Mouse (Mus musculus): ENCODE measurements around the gene Btbd17. TPM values are rescaled to one million over a fixed set of nuclear protein-coding genes. Genes with fewer than 3 reads are reported as not detected.

Btbd17 gene
- polyA plus RNA-seq, 1 experiment: 0.54 TPM

GRCm38 (mm10) chr11:114792931-114793494 lies 2.7 kb downstream of the Btbd17 start:
- DNase-seq: no peak
- 49% methylated on average over 5 of the region's 5 CpGs for WGBS
- H3K4me3 ChIP-seq (replicated peaks; ENCODE audit: extremely low read depth, low read depth, low read length): no peak overlapping the region
- H3K4me1 ChIP-seq (ENCODE audit: control insufficient read depth, insufficient read depth, low read length): 0 out of 2 replicates have a peak, but pooled peaks cover 3% of the 10 kb centered on the region
- TF ChIP-seq POLR2A (IDR thresholded peaks at IDR 0.05; ENCODE audit: borderline replicate concordance, extremely low read depth, low read depth, low read length) (no peak), CTCF (IDR thresholded peaks at IDR 0.05; ENCODE audit: insufficient read depth, low read length) (no peak)

- H3K4me3 ChIP-seq (replicated peaks; ENCODE audit: extremely low read depth, low read depth, low read length): no peak overlapping the region
- WGBS: under 1% methylated on average over 51 of the region's 59 CpGs
- H3K4me1 ChIP-seq (ENCODE audit: control insufficient read depth, insufficient read depth, low read length): 0 out of 2 replicates have a peak, but pooled peaks cover 3% of the 10 kb centered on the region
- DNase-seq: no peak
- TF ChIP-seq POLR2A (IDR thresholded peaks at IDR 0.05; ENCODE audit: borderline replicate concordance, extremely low read depth, low read depth, low read length) (no peak), CTCF (IDR thresholded peaks at IDR 0.05; ENCODE audit: insufficient read depth, low read length) (no peak)
Measured at GRCm38 (mm10) chr11:114791891-114792411, 3.8 kb downstream of the Btbd17 start.

- DNase-seq: no peak
- WGBS: 3% methylated on average over 50 of the region's 50 CpGs
- no peak overlapping the region for H3K4me3 ChIP-seq (replicated peaks; ENCODE audit: extremely low read depth, low read depth, low read length)
Measured at GRCm38 (mm10) chr11:114791351-114791889, 4.3 kb downstream of the Btbd17 start.

GRCm38 (mm10) chr11:114790841-114791240 lies 4.9 kb downstream of the Btbd17 start:
- no peak for DNase-seq
- 29% methylated on average over 4 of the region's 4 CpGs for WGBS
- Histone ChIP-seq H3K4me1 (ENCODE audit: control insufficient read depth, insufficient read depth, low read length) (0 out of 2 replicates have a peak, but pooled peaks cover 3% of the 10 kb centered on the region), H3K4me3 (replicated peaks; ENCODE audit: extremely low read depth, low read depth, low read length) (no peak overlapping the region)
- TF ChIP-seq POLR2A (IDR thresholded peaks at IDR 0.05; ENCODE audit: borderline replicate concordance, extremely low read depth, low read depth, low read length) (no peak), CTCF (IDR thresholded peaks at IDR 0.05; ENCODE audit: insufficient read depth, low read length) (no peak)

More at GRCm38 (mm10) chr11:114791351-114791889, 4.3 kb downstream of the Btbd17 start:
- no peak for TF ChIP-seq CTCF (IDR thresholded peaks at IDR 0.05; ENCODE audit: insufficient read depth, low read length)
- TF ChIP-seq POLR2A (IDR thresholded peaks at IDR 0.05; ENCODE audit: borderline replicate concordance, extremely low read depth, low read depth, low read length): no peak
- H3K4me1 ChIP-seq (ENCODE audit: control insufficient read depth, insufficient read depth, low read length): 0 out of 2 replicates have a peak, but pooled peaks cover 3% of the 10 kb centered on the region

- Histone ChIP-seq H3K4me1 (ENCODE audit: control insufficient read depth, insufficient read depth, low read length) (0 out of 2 replicates have a peak, but pooled peaks cover 3% of the 10 kb centered on the region), H3K4me3 (replicated peaks; ENCODE audit: extremely low read depth, low read depth, low read length) (no peak overlapping the region)
- 66% methylated on average over 12 of the region's 12 CpGs for WGBS
- DNase-seq: no peak
- TF ChIP-seq POLR2A (IDR thresholded peaks at IDR 0.05; ENCODE audit: borderline replicate concordance, extremely low read depth, low read depth, low read length) (no peak), CTCF (IDR thresholded peaks at IDR 0.05; ENCODE audit: insufficient read depth, low read length) (no peak)
Measured at GRCm38 (mm10) chr11:114790171-114790570, 5.6 kb downstream of the Btbd17 start.

GRCm38 (mm10) chr11:114789716-114790115 lies 6.0 kb downstream of the Btbd17 start:
- Histone ChIP-seq H3K4me3 (replicated peaks; ENCODE audit: extremely low read depth, low read depth, low read length) (no peak overlapping the region), H3K4me1 (ENCODE audit: control insufficient read depth, insufficient read depth, low read length) (0 out of 2 replicates have a peak, but pooled peaks cover 3% of the 10 kb centered on the region)
- no peak for DNase-seq
- WGBS: 51% methylated on average over 9 of the region's 9 CpGs
- TF ChIP-seq POLR2A (IDR thresholded peaks at IDR 0.05; ENCODE audit: borderline replicate concordance, extremely low read depth, low read depth, low read length) (no peak), CTCF (IDR thresholded peaks at IDR 0.05; ENCODE audit: insufficient read depth, low read length) (no peak)

GRCm38 (mm10) chr11:114789061-114789714 lies 6.6 kb downstream of the Btbd17 start:
- DNase-seq: peak; percentile 75
- WGBS: 9% methylated on average over 30 of the region's 30 CpGs
- 0 out of 2 replicates have a peak, but pooled peaks cover 3% of the 10 kb centered on the region for H3K4me1 ChIP-seq (ENCODE audit: control insufficient read depth, insufficient read depth, low read length)
- TF ChIP-seq CTCF (IDR thresholded peaks at IDR 0.05; ENCODE audit: insufficient read depth, low read length) (peak; percentile 68), POLR2A (IDR thresholded peaks at IDR 0.05; ENCODE audit: borderline replicate concordance, extremely low read depth, low read depth, low read length) (no peak)
- no peak overlapping the region for H3K4me3 ChIP-seq (replicated peaks; ENCODE audit: extremely low read depth, low read depth, low read length)

GRCm38 (mm10) chr11:114787611-114788010 lies 8.1 kb downstream of the Btbd17 start:
- Histone ChIP-seq H3K4me1 (ENCODE audit: control insufficient read depth, insufficient read depth, low read length) (0 out of 2 replicates have a peak, but pooled peaks cover 3% of the 10 kb centered on the region), H3K4me3 (replicated peaks; ENCODE audit: extremely low read depth, low read depth, low read length) (no peak overlapping the region)
- TF ChIP-seq CTCF (IDR thresholded peaks at IDR 0.05; ENCODE audit: insufficient read depth, low read length) (no peak), POLR2A (IDR thresholded peaks at IDR 0.05; ENCODE audit: borderline replicate concordance, extremely low read depth, low read depth, low read length) (no peak)
- no peak for DNase-seq
- WGBS: 81% methylated on average over 3 of the region's 3 CpGs

- no peak for DNase-seq
- TF ChIP-seq CTCF (IDR thresholded peaks at IDR 0.05; ENCODE audit: insufficient read depth, low read length): no peak
- no peak for TF ChIP-seq POLR2A (IDR thresholded peaks at IDR 0.05; ENCODE audit: borderline replicate concordance, extremely low read depth, low read depth, low read length)
- Histone ChIP-seq H3K4me3 (replicated peaks; ENCODE audit: extremely low read depth, low read depth, low read length) (no peak overlapping the region), H3K4me1 (ENCODE audit: control insufficient read depth, insufficient read depth, low read length) (0 out of 2 replicates have a peak, but pooled peaks cover 3% of the 10 kb centered on the region)
- WGBS: 2% methylated on average over 43 of the region's 43 CpGs
Measured at GRCm38 (mm10) chr11:114786326-114786725, 9.4 kb downstream of the Btbd17 start.

Data from lung, adult 2 months (tissue).